Comparison of ENCODE assay signal across 9 mouse cellular contexts in the genomic region with DNA sequence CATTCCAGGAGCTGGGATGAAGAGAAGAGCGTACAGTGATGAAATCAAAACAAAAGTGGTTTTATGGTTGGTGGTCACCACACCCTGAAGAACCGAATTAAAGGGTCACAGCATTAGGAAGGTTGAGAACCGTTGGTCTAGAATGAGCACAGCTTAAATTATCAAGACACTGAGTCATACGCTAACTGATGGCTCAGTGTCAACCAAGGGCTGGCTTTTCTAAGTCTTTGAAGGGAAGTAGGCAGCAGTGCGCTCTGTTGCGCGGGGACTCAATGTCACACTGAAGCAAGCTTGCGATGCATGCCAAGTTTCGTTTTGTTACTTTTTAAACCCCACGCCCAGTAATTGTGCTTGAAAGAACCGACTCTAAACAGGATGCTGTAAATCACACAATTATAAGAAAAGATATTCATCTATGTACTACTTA.
DNase-seq lines count a peak whose midpoint lies in the region; ATAC-seq and TF ChIP-seq lines count a peak whose summit lies in the region.
"Had no signal": no experiment of that assay in that cellular context is flagged by ENCODE, and none has a peak within 500 bp of the region (broad histone marks: within the 10 kb centered on the region; RNA-seq: fewer than 3 reads in every experiment).

No protein-coding gene starts in this region.

- no peak for TF ChIP-seq CTCF in midbrain, postnatal 0 days (IDR thresholded peaks at IDR 0.05)

- no peak overlapping the region for H3K27ac ChIP-seq in midbrain, postnatal 0 days (ENCODE audit: low read depth, low read length)
- H3K27ac ChIP-seq in midbrain, embryonic 13.5 days, result no peak overlapping the region
- no peak overlapping the region for H3K27ac ChIP-seq in intestine, embryonic 16.5 days (ENCODE audit: low read length)
- H3K27ac ChIP-seq: embryonic facial prominence, embryonic 15.5 days had no signal

- H3K36me3 ChIP-seq in midbrain, postnatal 0 days (ENCODE audit: insufficient read depth, low read length), result no peaks in the 10 kb centered on the region
- no peaks in the 10 kb centered on the region for H3K36me3 ChIP-seq in midbrain, embryonic 13.5 days
- H3K36me3 ChIP-seq in intestine, embryonic 16.5 days (ENCODE audit: control insufficient read depth, insufficient read depth, low read length), result no peaks in the 10 kb centered on the region
- H3K36me3 ChIP-seq: embryonic facial prominence, embryonic 15.5 days had no signal

- ATAC-seq in midbrain, postnatal 0 days (ENCODE audit: low FRiP score), result no peak
- no peak for ATAC-seq in midbrain, embryonic 13.5 days
- ATAC-seq in intestine, embryonic 16.5 days, result no peak

- 79% methylated on average over 11 of the region's 11 CpGs for WGBS in midbrain, postnatal 0 days
- WGBS in midbrain, embryonic 13.5 days, result 93% methylated on average over 11 of the region's 11 CpGs
- 77% methylated on average over 11 of the region's 11 CpGs for WGBS in intestine, embryonic 16.5 days

- no peak overlapping the region for H3K4me3 ChIP-seq in midbrain, postnatal 0 days (ENCODE audit: low read depth, low read length)
- H3K4me3 ChIP-seq in midbrain, embryonic 13.5 days (replicated peaks), result no peak overlapping the region
- no peak overlapping the region for H3K4me3 ChIP-seq in intestine, embryonic 16.5 days (ENCODE audit: low read length)
- H3K4me3 ChIP-seq: embryonic facial prominence, embryonic 15.5 days had no signal

- no peaks in the 10 kb centered on the region for H3K9me3 ChIP-seq in midbrain, postnatal 0 days (ENCODE audit: low read length)
- no peaks in the 10 kb centered on the region for H3K9me3 ChIP-seq in midbrain, embryonic 13.5 days
- H3K9me3 ChIP-seq in intestine, embryonic 16.5 days (ENCODE audit: control insufficient read depth, low read length), result no peaks in the 10 kb centered on the region
- H3K9me3 ChIP-seq: embryonic facial prominence, embryonic 15.5 days had no signal

- DNase-seq in adrenal gland, adult (ENCODE audit: inconsistent age in 2 of 2, low spot score in 1 of 2), result peak; percentile 76 to 88
- no peak for DNase-seq in adrenal gland, adult 18-20 months (ENCODE audit: low spot score in 2 of 2)
- DNase-seq in midbrain, postnatal 0 days (ENCODE audit: low spot score), result peak; percentile 35
- peak; percentile 61 for DNase-seq in kidney, adult 9 months
- peak; percentile 47 for DNase-seq in right cerebral cortex, postnatal 25 days
- DNase-seq in spleen, postnatal 14 days (ENCODE audit: low spot score in 2 of 2), result no peak

- peaks cover 14% of the 10 kb centered on the region; the same call in 1 of the 2 replicates for H3K4me1 ChIP-seq in midbrain, postnatal 0 days (ENCODE audit: insufficient read depth, low read length)
- H3K4me1 ChIP-seq in midbrain, embryonic 13.5 days (replicated peaks), result peaks cover 37% of the 10 kb centered on the region
- H3K4me1 ChIP-seq in intestine, embryonic 16.5 days (ENCODE audit: control insufficient read depth, insufficient read depth, low read length), result peaks cover 9% of the 10 kb centered on the region; the same call in 1 of the 2 replicates

- no peaks in the 10 kb centered on the region for H3K27me3 ChIP-seq in midbrain, postnatal 0 days (ENCODE audit: insufficient read depth, low read length)
- no peaks in the 10 kb centered on the region for H3K27me3 ChIP-seq in midbrain, embryonic 13.5 days
- H3K27me3 ChIP-seq in intestine, embryonic 16.5 days (replicated peaks; ENCODE audit: control insufficient read depth, insufficient read depth, low read length), result no peaks in the 10 kb centered on the region
- H3K27me3 ChIP-seq: embryonic facial prominence, embryonic 15.5 days had no signal

- H3K9ac ChIP-seq in midbrain, postnatal 0 days (replicated peaks; ENCODE audit: low read length, poor library complexity, severe bottlenecking), result no peak overlapping the region
- no peak overlapping the region for H3K9ac ChIP-seq in midbrain, embryonic 13.5 days (replicated peaks)
- no peak overlapping the region for H3K9ac ChIP-seq in intestine, embryonic 16.5 days (ENCODE audit: low read depth, low read length)
- H3K9ac ChIP-seq: embryonic facial prominence, embryonic 15.5 days had no signal

- no peak overlapping the region for H3K4me2 ChIP-seq in midbrain, postnatal 0 days (ENCODE audit: low read depth, low read length, poor library complexity, severe bottlenecking)
- no peak overlapping the region for H3K4me2 ChIP-seq in midbrain, embryonic 13.5 days (replicated peaks)
- no peak overlapping the region for H3K4me2 ChIP-seq in intestine, embryonic 16.5 days (ENCODE audit: low read depth, low read length)
- H3K4me2 ChIP-seq: embryonic facial prominence, embryonic 15.5 days had no signal

Comparison
In these comparisons a context has a peak if more than half of its experiments do, and no peak if none do; other contexts are left out.
1. DNase-seq: peak in adrenal gland, adult (2 of 2), midbrain, postnatal 0 days (single experiment), kidney, adult 9 months (single experiment) and right cerebral cortex, postnatal 25 days (single experiment); none in adrenal gland, adult 18-20 months (0 of 2) and spleen, postnatal 14 days (0 of 2).